Mouse (Mus musculus): Measurements from ENCODE around the gene Alyref. TPM values are rescaled to one million over a fixed set of nuclear protein-coding genes. Genes with fewer than 3 reads are reported as not detected.
A peak's percentile ranks its signal among the peaks of the same experiment; 100 is the strongest.

Gene Alyref
- polyA plus RNA-seq, 1 experiment, result 23.6 TPM

DNA sequence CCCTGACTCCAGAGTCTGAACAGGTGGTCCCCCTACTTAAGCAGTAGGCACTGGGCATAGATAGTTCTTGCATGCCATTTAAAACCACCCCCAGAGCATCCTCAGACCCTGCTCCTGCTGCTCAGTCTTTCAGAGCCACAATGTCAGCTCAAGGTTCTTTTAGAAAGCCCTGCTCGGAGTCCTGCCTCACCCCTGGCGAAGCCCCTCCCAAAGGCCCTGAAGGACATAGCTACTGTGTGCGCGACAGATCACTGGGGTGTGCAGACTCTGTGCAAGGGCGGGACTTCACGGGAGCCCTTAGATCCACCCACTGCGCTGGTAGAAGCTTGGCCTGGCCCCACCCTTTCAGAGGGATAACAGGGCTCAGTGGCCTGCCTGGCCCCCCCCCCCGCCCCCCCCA, 11.1 kb upstream of the Alyref start:
- 0 out of 2 replicates have a peak, but pooled peaks have one; percentile 0 for TF ChIP-seq POLR2A (IDR thresholded peaks at IDR 0.05; ENCODE audit: control insufficient read depth, low read depth, low read length)
- no peak for TF ChIP-seq CTCF (IDR thresholded peaks at IDR 0.05; ENCODE audit: control insufficient read depth, insufficient read depth, insufficient replicate concordance, low read depth, low read length)
- H3K36me3 ChIP-seq (ENCODE audit: control insufficient read depth, insufficient read depth, low read length), result no peaks in the 10 kb centered on the region; the same call in 1 of the 2 replicates
- H3K4me1 ChIP-seq (ENCODE audit: control insufficient read depth, insufficient read depth, low read length), result peaks cover 14% of the 10 kb centered on the region
- H3K27me3 ChIP-seq (ENCODE audit: control insufficient read depth, insufficient read depth, low read length), result no peaks in the 10 kb centered on the region
- peak overlapping the region; percentile 71 for H3K4me3 ChIP-seq (ENCODE audit: control insufficient read depth, low read depth, low read length)
- no peak overlapping the region for H3K27ac ChIP-seq (ENCODE audit: control insufficient read depth, insufficient read depth, low read depth, low read length)

DNA sequence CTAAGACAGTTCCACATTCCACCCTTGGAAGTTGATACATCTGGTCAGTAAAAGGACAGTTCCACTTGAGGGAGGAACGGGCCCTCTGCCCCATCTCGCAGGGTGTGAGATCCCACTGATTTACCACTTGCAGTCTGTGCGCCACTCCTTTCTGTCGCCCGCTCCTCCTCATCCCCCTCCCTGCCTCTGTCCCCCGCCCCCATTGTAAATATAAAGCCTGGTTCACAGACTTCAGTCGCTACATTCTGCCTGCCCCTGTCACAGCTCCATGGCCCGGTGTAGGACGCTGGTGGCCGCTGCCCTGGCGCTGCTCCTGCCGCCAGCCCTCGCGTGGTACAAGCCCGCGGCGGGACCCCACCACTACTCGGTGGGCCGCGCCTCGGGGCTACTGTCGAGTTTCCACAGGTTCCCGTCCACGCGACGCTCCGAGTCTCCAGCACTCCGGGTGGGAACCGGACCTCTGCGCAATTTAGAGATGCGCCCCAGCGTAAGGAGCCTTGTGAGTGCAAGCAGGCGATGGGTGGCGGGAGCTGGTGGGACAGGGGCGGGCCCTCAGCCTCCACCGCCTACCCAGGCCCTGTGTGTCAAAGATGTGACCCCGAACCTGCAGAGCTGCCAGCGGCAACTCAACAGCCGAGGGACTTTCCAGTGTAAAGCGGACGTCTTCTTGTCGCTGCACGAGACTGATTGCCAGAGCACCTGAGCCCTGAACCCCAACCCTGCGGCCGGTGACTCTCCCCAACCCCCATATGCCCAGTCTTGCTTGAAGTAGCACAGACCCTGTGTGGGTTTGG, 10.3 kb upstream of the Alyref start, which contains the start of gene Npb:
Gene Npb (plus strand): TSS at position 237 of the 794 bp plus-strand sequence.
- TF ChIP-seq POLR2A (IDR thresholded peaks at IDR 0.05; ENCODE audit: control insufficient read depth, low read depth, low read length), result peak; percentile 21; the same call in 1 of the 2 replicates
- no peak for TF ChIP-seq CTCF (IDR thresholded peaks at IDR 0.05; ENCODE audit: control insufficient read depth, insufficient read depth, insufficient replicate concordance, low read depth, low read length)
- peaks cover 14% of the 10 kb centered on the region for H3K4me1 ChIP-seq (ENCODE audit: control insufficient read depth, insufficient read depth, low read length)
- 0 out of 2 replicates have a peak within 1 kb of the TSS, but pooled peaks have one; percentile 9 for H3K27ac ChIP-seq (ENCODE audit: control insufficient read depth, insufficient read depth, low read depth, low read length)
- no peaks in the 10 kb centered on the region; the same call in 1 of the 2 replicates for H3K36me3 ChIP-seq (ENCODE audit: control insufficient read depth, insufficient read depth, low read length)
- H3K4me3 ChIP-seq (ENCODE audit: control insufficient read depth, low read depth, low read length), result peak within 1 kb of the TSS; percentile 71
- no peaks in the 10 kb centered on the region for H3K27me3 ChIP-seq (ENCODE audit: control insufficient read depth, insufficient read depth, low read length)

GRCm38 (mm10) chr11:120606764-120607163, 8.6 kb upstream of the Alyref start:
- TF ChIP-seq CTCF (IDR thresholded peaks at IDR 0.05; ENCODE audit: control insufficient read depth, insufficient read depth, insufficient replicate concordance, low read depth, low read length), result no peak
- no peak for TF ChIP-seq POLR2A (IDR thresholded peaks at IDR 0.05; ENCODE audit: control insufficient read depth, low read depth, low read length)
- Histone ChIP-seq H3K36me3 (ENCODE audit: control insufficient read depth, insufficient read depth, low read length) (peaks cover 2% of the 10 kb centered on the region; the same call in 1 of the 2 replicates), H3K27me3 (ENCODE audit: control insufficient read depth, insufficient read depth, low read length) (no peaks in the 10 kb centered on the region), H3K4me3 (ENCODE audit: control insufficient read depth, low read depth, low read length) (no peak overlapping the region), H3K4me1 (ENCODE audit: control insufficient read depth, insufficient read depth, low read length) (peaks cover 14% of the 10 kb centered on the region), H3K27ac (ENCODE audit: control insufficient read depth, insufficient read depth, low read depth, low read length) (no peak overlapping the region)

GRCm38 (mm10) chr11:120605667-120606066, 7.5 kb upstream of the Alyref start:
- Histone ChIP-seq H3K36me3 (ENCODE audit: control insufficient read depth, insufficient read depth, low read length) (peaks cover 2% of the 10 kb centered on the region; the same call in 1 of the 2 replicates), H3K4me1 (ENCODE audit: control insufficient read depth, insufficient read depth, low read length) (peaks cover 14% of the 10 kb centered on the region)
- TF ChIP-seq POLR2A (IDR thresholded peaks at IDR 0.05; ENCODE audit: control insufficient read depth, low read depth, low read length) (no peak), CTCF (IDR thresholded peaks at IDR 0.05; ENCODE audit: control insufficient read depth, insufficient read depth, insufficient replicate concordance, low read depth, low read length) (no peak)

DNA sequence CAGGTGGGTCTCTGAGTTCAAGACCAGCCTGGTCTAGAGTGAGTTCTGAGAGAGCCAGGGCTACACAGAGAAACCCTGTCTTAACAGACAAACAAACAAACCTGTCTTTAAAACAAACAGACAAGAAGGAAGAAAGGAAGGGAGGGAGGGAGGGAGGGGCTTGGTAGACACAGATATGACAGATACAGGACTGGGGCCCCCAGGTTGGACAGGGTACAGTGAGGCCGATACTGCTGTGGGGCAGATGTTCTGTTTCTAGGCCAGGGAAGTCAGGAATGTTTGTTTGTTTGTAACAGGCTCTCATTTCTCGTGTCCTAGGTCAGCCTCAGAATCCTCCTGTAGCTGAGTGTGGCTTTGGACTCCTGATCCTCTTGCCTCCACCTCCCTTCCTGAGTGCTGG, 5.4 kb upstream of the Alyref start:
- TF ChIP-seq POLR2A (IDR thresholded peaks at IDR 0.05; ENCODE audit: control insufficient read depth, low read depth, low read length) (no peak), CTCF (IDR thresholded peaks at IDR 0.05; ENCODE audit: control insufficient read depth, insufficient read depth, insufficient replicate concordance, low read depth, low read length) (no peak)
- H3K36me3 ChIP-seq (ENCODE audit: control insufficient read depth, insufficient read depth, low read length), result peaks cover 2% of the 10 kb centered on the region; the same call in 1 of the 2 replicates
- no peak overlapping the region for H3K27ac ChIP-seq (ENCODE audit: control insufficient read depth, insufficient read depth, low read depth, low read length)
- peaks cover 11% of the 10 kb centered on the region for H3K4me1 ChIP-seq (ENCODE audit: control insufficient read depth, insufficient read depth, low read length)
- no peaks in the 10 kb centered on the region for H3K27me3 ChIP-seq (ENCODE audit: control insufficient read depth, insufficient read depth, low read length)
- H3K4me3 ChIP-seq (ENCODE audit: control insufficient read depth, low read depth, low read length), result no peak overlapping the region

More at GRCm38 (mm10) chr11:120605667-120606066, 7.5 kb upstream of the Alyref start:
- Histone ChIP-seq H3K27ac (ENCODE audit: control insufficient read depth, insufficient read depth, low read depth, low read length) (no peak overlapping the region), H3K27me3 (ENCODE audit: control insufficient read depth, insufficient read depth, low read length) (no peaks in the 10 kb centered on the region), H3K4me3 (ENCODE audit: control insufficient read depth, low read depth, low read length) (no peak overlapping the region)

DNA sequence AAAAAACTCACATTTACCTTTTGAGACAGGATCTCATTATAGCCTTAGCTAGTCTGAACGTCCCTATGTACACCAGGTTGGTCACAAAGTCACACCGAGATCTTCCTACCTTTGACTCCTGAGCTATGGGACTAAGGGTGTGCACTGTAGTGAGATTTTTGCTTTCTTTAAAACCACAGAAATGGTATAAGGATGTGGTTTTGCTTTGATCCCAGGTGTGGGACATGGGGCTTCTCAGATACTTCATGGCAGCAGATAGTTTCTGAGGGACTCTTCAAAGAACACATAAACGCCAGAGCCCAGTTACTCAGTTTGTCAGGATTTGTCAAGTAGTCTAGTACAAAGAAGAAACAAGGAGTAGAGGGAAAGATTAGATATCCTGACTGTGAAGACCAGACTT, 2.6 kb upstream of the Alyref start:
- TF ChIP-seq POLR2A (IDR thresholded peaks at IDR 0.05; ENCODE audit: control insufficient read depth, low read depth, low read length) (no peak), CTCF (IDR thresholded peaks at IDR 0.05; ENCODE audit: control insufficient read depth, insufficient read depth, insufficient replicate concordance, low read depth, low read length) (no peak)
- H3K4me1 ChIP-seq (ENCODE audit: control insufficient read depth, insufficient read depth, low read length), result peaks cover 12% of the 10 kb centered on the region
- no peaks in the 10 kb centered on the region for H3K27me3 ChIP-seq (ENCODE audit: control insufficient read depth, insufficient read depth, low read length)
- peaks cover 4% of the 10 kb centered on the region; the same call in 1 of the 2 replicates for H3K36me3 ChIP-seq (ENCODE audit: control insufficient read depth, insufficient read depth, low read length)
- H3K27ac ChIP-seq (ENCODE audit: control insufficient read depth, insufficient read depth, low read depth, low read length), result no peak overlapping the region
- no peak overlapping the region for H3K4me3 ChIP-seq (ENCODE audit: control insufficient read depth, low read depth, low read length)

DNA sequence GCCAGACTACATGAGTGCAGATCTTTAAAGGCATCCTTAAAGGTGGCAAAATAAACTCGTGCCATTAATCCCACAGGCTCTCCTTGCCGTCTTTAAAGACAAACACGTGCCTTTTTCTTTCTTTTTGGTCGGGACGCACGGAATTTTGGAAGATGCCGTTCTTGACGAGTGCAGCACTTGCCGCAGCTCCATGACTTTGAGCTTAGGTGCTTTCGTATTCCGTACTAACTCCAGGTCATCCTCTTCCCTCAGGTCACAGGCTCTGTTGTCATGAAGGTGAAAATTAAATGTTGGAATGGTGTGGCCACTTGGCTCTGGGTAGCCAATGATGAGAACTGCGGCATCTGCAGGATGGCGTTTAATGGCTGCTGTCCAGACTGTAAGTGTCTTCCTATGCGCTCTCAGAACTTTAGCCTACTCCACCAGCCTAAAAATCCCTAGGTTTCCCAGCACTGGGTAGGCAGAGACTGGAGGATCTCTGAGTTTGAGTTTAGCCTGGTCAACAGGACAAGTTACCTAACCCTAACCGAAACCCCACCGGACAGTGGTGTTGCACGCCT, 905 bp upstream of the Alyref start:
- Histone ChIP-seq H3K4me1 (ENCODE audit: control insufficient read depth, insufficient read depth, low read length) (peaks cover 12% of the 10 kb centered on the region), H3K36me3 (ENCODE audit: control insufficient read depth, insufficient read depth, low read length) (peaks cover 4% of the 10 kb centered on the region; the same call in 1 of the 2 replicates), H3K27ac (ENCODE audit: control insufficient read depth, insufficient read depth, low read depth, low read length) (peak overlapping the region; percentile 89; the same call in 1 of the 2 replicates), H3K27me3 (ENCODE audit: control insufficient read depth, insufficient read depth, low read length) (no peaks in the 10 kb centered on the region), H3K4me3 (ENCODE audit: control insufficient read depth, low read depth, low read length) (peak overlapping the region; percentile 93)
- TF ChIP-seq POLR2A (IDR thresholded peaks at IDR 0.05; ENCODE audit: control insufficient read depth, low read depth, low read length) (no peak), CTCF (IDR thresholded peaks at IDR 0.05; ENCODE audit: control insufficient read depth, insufficient read depth, insufficient replicate concordance, low read depth, low read length) (no peak)
